Mouse (Mus musculus): Measurements from ENCODE around the gene Cela2a. TPM values are rescaled to one million over a fixed set of nuclear protein-coding genes. Genes with fewer than 3 reads are reported as not detected.
"Not testable (repeated sequence)": the region's sequence is repeated elsewhere in the genome, so short reads cannot be mapped to it uniquely, and the experiment has no call there.

Cela2a gene
- total RNA-seq, 2 experiments from 2014 or later = not detected

GRCm38 (mm10) chr4:141781201-141781985 lies 44.6 kb downstream of the Cela2a start:
- intact Hi-C loops (cut with DNase I) = no loop called here
- no peak for DNase-seq (ENCODE audit: low spot score in 2 of 2)

GRCm38 (mm10) chr4:141779828-141780227 lies 46.1 kb downstream of the Cela2a start:
- peak in 1 of 2 experiments; percentile 62 for DNase-seq (ENCODE audit: low spot score in 2 of 2)
- intact Hi-C loops (cut with DNase I) = no loop called here

- intact Hi-C loops (cut with DNase I) = not testable (repeated sequence)
Observed at GRCm38 (mm10) chr4:141773019-141773418, 52.9 kb downstream of the Cela2a start.

GRCm38 (mm10) chr4:141771823-141772222 lies 54.1 kb downstream of the Cela2a start:
- no peak for DNase-seq (ENCODE audit: low spot score in 2 of 2)
- intact Hi-C loops (cut with DNase I) = no loop called here

More at GRCm38 (mm10) chr4:141773019-141773418, 52.9 kb downstream of the Cela2a start:
- DNase-seq (ENCODE audit: low spot score in 2 of 2) = not testable (repeated sequence)

GRCm38 (mm10) chr4:141769501-141770160 lies 56.3 kb downstream of the Cela2a start:
- no peak for DNase-seq (ENCODE audit: low spot score in 2 of 2)
- intact Hi-C loops (cut with DNase I) = loop anchor here (5.0 kb wide), 1 partner anchor 47 kb away; the partner anchor contains the start of gene Ddi2

GRCm38 (mm10) chr4:141767353-141768036 lies 58.5 kb downstream of the Cela2a start:
- intact Hi-C loops (cut with DNase I) = loop anchor here (5.0 kb wide), 1 partner anchor 45 kb away; the partner anchor contains the start of gene Ddi2
- no peak for DNase-seq (ENCODE audit: low spot score in 2 of 2)

- no peak for DNase-seq (ENCODE audit: low spot score in 2 of 2)
- intact Hi-C loops (cut with DNase I) = loop anchor here (5.0 kb wide), 1 partner anchor 45 kb away; the partner anchor contains the start of gene Ddi2
Observed at GRCm38 (mm10) chr4:141766668-141767352, 59.1 kb downstream of the Cela2a start.

- intact Hi-C loops (cut with DNase I) = loop anchor here (5.0 kb wide), 1 partner anchor 44 kb away; the partner anchor contains the start of gene Ddi2
- DNase-seq (ENCODE audit: low spot score in 2 of 2) = no peak
Observed at GRCm38 (mm10) chr4:141766316-141766667, 59.7 kb downstream of the Cela2a start.

- DNase-seq (ENCODE audit: low spot score in 2 of 2) = no peak
- intact Hi-C loops (cut with DNase I) = loop anchor here (5.0 kb wide), 1 partner anchor 43 kb away; the partner anchor contains the start of gene Ddi2
Observed at GRCm38 (mm10) chr4:141765008-141765407, 61.0 kb downstream of the Cela2a start.

Other genes starting within 250 kb of the Cela2a start
- gene Fblim1, start 220.1 kb downstream of the Cela2a start, total RNA-seq (2021) = 1 to 10 TPM; 1.2 to 1.3 TPM
- under 1 TPM; 0.76 to 0.97 TPM for gene Tmem82, start 207.5 kb downstream of the Cela2a start, total RNA-seq (2021)
- 1 to 10 TPM; 2.7 to 2.9 TPM for gene Slc25a34, start 202.3 kb downstream of the Cela2a start, total RNA-seq (2021)
- 10 to 100 TPM; 57.6 to 57.9 TPM for gene Plekhm2, start 161.3 kb downstream of the Cela2a start, total RNA-seq (2021)
- not detected for gene Rsc1a1, start 140.6 kb downstream of the Cela2a start, total RNA-seq (2021)
- gene Ddi2, start 102.7 kb downstream of the Cela2a start, total RNA-seq (2021) = 10 to 100 TPM; 32.5 to 33.6 TPM
- under 1 TPM in 1 of 2 experiments, not detected in 1; 0.40 TPM for gene Agmat, start 79.5 kb downstream of the Cela2a start, total RNA-seq (2021)
- gene Dnajc16, start 35.2 kb downstream of the Cela2a start, total RNA-seq (2021) = 10 to 100 TPM; 30.5 to 30.7 TPM
- 10 to 100 TPM; 19.4 to 21.8 TPM for gene Casp9, start 32.5 kb downstream of the Cela2a start, total RNA-seq (2021)
- not detected for gene Ctrc, start 20.2 kb upstream of the Cela2a start, total RNA-seq (2021)
- gene Efhd2, start 48.8 kb upstream of the Cela2a start, total RNA-seq (2021) = 100 to 1,000 TPM; 103 to 119 TPM
- gene Fhad1, start 188.9 kb upstream of the Cela2a start, total RNA-seq (2021) = 1 to 10 TPM; 2.7 to 2.9 TPM